Mouse (Mus musculus) embryonic facial prominence, embryonic 15.5 days (tissue): Measurements from ENCODE around the gene Adamts12. TPM values are rescaled to one million over a fixed set of nuclear protein-coding genes. Genes with fewer than 3 reads are reported as not detected.

Experiments
- ATAC-seq: fragments of 200-750 bp; cut with Nextera tagmentation; 2 replicates; pipeline ENCODE4 v1.8.0; 2017; ENCODE audit warnings: low read depth, moderate TSS enrichment; ENCODE audit not compliant: insufficient number of reproducible peaks, low FRiP score, low TSS enrichment
- H3K27ac ChIP-seq: fragments of 300-500 bp; sonication (generic); replicated peaks from 2 replicates; pipeline ENCODE4 v1.5.1; 2015; ENCODE audit warnings: mild to moderate bottlenecking, inconsistent platforms
- H3K27me3 ChIP-seq: fragments of 300-500 bp; sonication (generic); 2 replicates; pipeline ENCODE4 v1.6.1; 2015; ENCODE audit warnings: inconsistent platforms
- H3K36me3 ChIP-seq: fragments of 300-500 bp; sonication (generic); 2 replicates; pipeline ENCODE4 v1.6.1; 2015; ENCODE audit warnings: mild to moderate bottlenecking, inconsistent platforms
- H3K4me1 ChIP-seq: fragments of 300-500 bp; sonication (generic); 2 replicates; pipeline ENCODE4 v1.6.1; 2015; ENCODE audit warnings: inconsistent platforms
- H3K4me2 ChIP-seq: fragments of 300-500 bp; sonication (generic); replicated peaks from 2 replicates; pipeline ENCODE4 v1.6.1; 2015; ENCODE audit warnings: mild to moderate bottlenecking, inconsistent platforms
- H3K4me3 ChIP-seq: fragments of 300-500 bp; sonication (generic); replicated peaks from 2 replicates; pipeline ENCODE4 v1.5.1; 2015; ENCODE audit warnings: mild to moderate bottlenecking, inconsistent platforms
- H3K9ac ChIP-seq: fragments of 300-500 bp; sonication (generic); 2 replicates; pipeline ENCODE4 v1.6.1; 2015; ENCODE audit warnings: inconsistent platforms
- H3K9me3 ChIP-seq: fragments of 300-500 bp; sonication (generic); replicated peaks from 2 replicates; pipeline ENCODE4 v1.6.1; 2016; ENCODE audit warnings: inconsistent platforms
- WGBS: fragments of 180-500 bp; shearing (Covaris S2); methylation state at CpG from one replicate; pipeline ENCODE4 v1.1.7; 2015; 5-methylcytosine and 5-hydroxymethylcytosine counted together
- polyA plus RNA-seq: library from polyadenylated mRNA; unstranded; fragments of >200 nt; fragmentation: Nextera tagmentation; extraction: Ambion mirVana; gene quantifications from 2 replicates; pipeline ENCODE4 v1.2.1, GENCODE M21; 2015

Adamts12 gene
- polyA plus RNA-seq, 1 experiment from 2014 or later, result 9.2 TPM

GRCm38 (mm10) chr15:11041229-11041628 lies 23.4 kb upstream of the Adamts12 start:
- no peak overlapping the region for H3K4me3 ChIP-seq
- peaks cover 20% of the 10 kb centered on the region for H3K4me1 ChIP-seq
- no peak overlapping the region for H3K4me2 ChIP-seq
- H3K9me3 ChIP-seq, result no peaks in the 10 kb centered on the region
- ATAC-seq, result no peak
- H3K27ac ChIP-seq, result no peak overlapping the region
- peaks cover 22% of the 10 kb centered on the region for H3K27me3 ChIP-seq
- 91% methylated on average over 2 of the region's 2 CpGs for WGBS
- H3K9ac ChIP-seq, result no peak overlapping the region
- H3K36me3 ChIP-seq, result no peaks in the 10 kb centered on the region

GRCm38 (mm10) chr15:11042828-11043227 lies 21.8 kb upstream of the Adamts12 start:
- peaks cover 6% of the 10 kb centered on the region; the same call in 1 of the 2 replicates for H3K27me3 ChIP-seq
- 78% methylated on average over 5 of the region's 5 CpGs for WGBS
- no peak overlapping the region for H3K27ac ChIP-seq
- H3K4me2 ChIP-seq, result no peak overlapping the region
- no peak overlapping the region for H3K9ac ChIP-seq
- H3K4me1 ChIP-seq, result peaks cover 4% of the 10 kb centered on the region
- ATAC-seq, result no peak
- H3K36me3 ChIP-seq, result no peaks in the 10 kb centered on the region
- H3K9me3 ChIP-seq, result no peaks in the 10 kb centered on the region
- no peak overlapping the region for H3K4me3 ChIP-seq

GRCm38 (mm10) chr15:11053678-11054439 lies 10.7 kb upstream of the Adamts12 start:
- Histone ChIP-seq H3K4me2 (no peak overlapping the region), H3K27me3 (no peaks in the 10 kb centered on the region), H3K4me3 (no peak overlapping the region), H3K36me3 (no peaks in the 10 kb centered on the region), H3K9me3 (no peaks in the 10 kb centered on the region), H3K9ac (no peak overlapping the region), H3K4me1 (no peaks in the 10 kb centered on the region), H3K27ac (no peak overlapping the region)
- WGBS, result 82% methylated on average over 10 of the region's 10 CpGs
- ATAC-seq, result no peak

GRCm38 (mm10) chr15:11054440-11055080 lies 10.0 kb upstream of the Adamts12 start:
- Histone ChIP-seq H3K27me3 (no peaks in the 10 kb centered on the region), H3K27ac (no peak overlapping the region), H3K9me3 (no peaks in the 10 kb centered on the region), H3K36me3 (no peaks in the 10 kb centered on the region), H3K4me3 (no peak overlapping the region), H3K4me1 (no peaks in the 10 kb centered on the region), H3K4me2 (no peak overlapping the region), H3K9ac (no peak overlapping the region)
- ATAC-seq, result no peak
- 79% methylated on average over 7 of the region's 7 CpGs for WGBS

GRCm38 (mm10) chr15:11062903-11063302 lies 1.7 kb upstream of the Adamts12 start:
- Histone ChIP-seq H3K27me3 (no peaks in the 10 kb centered on the region), H3K4me1 (peaks cover 25% of the 10 kb centered on the region), H3K36me3 (no peaks in the 10 kb centered on the region), H3K27ac (peak overlapping the region; percentile 51), H3K4me2 (no peak overlapping the region), H3K9ac (no peak overlapping the region), H3K4me3 (no peak overlapping the region), H3K9me3 (no peaks in the 10 kb centered on the region)
- no peak for ATAC-seq
- 83% methylated on average over 1 of the region's 1 CpGs for WGBS

- Histone ChIP-seq H3K36me3 (no peaks in the 10 kb centered on the region), H3K9ac (no peak overlapping the region)
These were observed 431 bp upstream of the Adamts12 start for GRCm38 (mm10) chr15:11064160-11064557.

GRCm38 (mm10) chr15:11065528-11066171 lies 1.1 kb downstream of the Adamts12 start:
- WGBS, result 1% methylated on average over 9 of the region's 9 CpGs
- Histone ChIP-seq H3K36me3 (no peaks in the 10 kb centered on the region), H3K9me3 (no peaks in the 10 kb centered on the region), H3K9ac (peak overlapping the region; percentile 35), H3K4me1 (peaks cover 25% of the 10 kb centered on the region), H3K27me3 (no peaks in the 10 kb centered on the region), H3K4me3 (peak overlapping the region; percentile 51), H3K4me2 (peak overlapping the region; percentile 65), H3K27ac (peak overlapping the region; percentile 96)
- ATAC-seq, result no peak

More at GRCm38 (mm10) chr15:11064160-11064557, 431 bp upstream of the Adamts12 start:
- Histone ChIP-seq H3K9me3 (no peaks in the 10 kb centered on the region), H3K27me3 (no peaks in the 10 kb centered on the region), H3K4me1 (peaks cover 25% of the 10 kb centered on the region), H3K4me3 (peak overlapping the region; percentile 51), H3K4me2 (peak overlapping the region; percentile 65), H3K27ac (peak overlapping the region; percentile 96)
- 16% methylated on average over 2 of the region's 2 CpGs for WGBS
- ATAC-seq, result no peak

- H3K4me3 ChIP-seq, result peak overlapping the region; percentile 51
- peak overlapping the region; percentile 96 for H3K27ac ChIP-seq
- no peaks in the 10 kb centered on the region for H3K27me3 ChIP-seq
- no peaks in the 10 kb centered on the region for H3K36me3 ChIP-seq
- no peak for ATAC-seq
- H3K9me3 ChIP-seq, result no peaks in the 10 kb centered on the region
- 8% methylated on average over 5 of the region's 5 CpGs for WGBS
- 0 out of 2 replicates have a peak overlapping the region, but pooled peaks have one; percentile 6 for H3K9ac ChIP-seq
- H3K4me2 ChIP-seq, result peak overlapping the region; percentile 65
- H3K4me1 ChIP-seq, result peaks cover 25% of the 10 kb centered on the region
These were observed 1.7 kb downstream of the Adamts12 start for GRCm38 (mm10) chr15:11066299-11066698.

- Histone ChIP-seq H3K4me2 (no peak overlapping the region), H3K4me1 (peaks cover 23% of the 10 kb centered on the region)
- ATAC-seq, result no peak
These were observed 3.3 kb downstream of the Adamts12 start for GRCm38 (mm10) chr15:11067891-11068290.

GRCm38 (mm10) chr15:11075726-11076361 lies 11.3 kb downstream of the Adamts12 start:
- Histone ChIP-seq H3K36me3 (peaks cover 11% of the 10 kb centered on the region), H3K9ac (no peak overlapping the region), H3K27me3 (no peaks in the 10 kb centered on the region), H3K4me1 (peaks cover 18% of the 10 kb centered on the region), H3K4me2 (no peak overlapping the region), H3K4me3 (no peak overlapping the region), H3K9me3 (no peaks in the 10 kb centered on the region), H3K27ac (peak overlapping the region; percentile 51; the same call in 1 of the 2 replicates)
- ATAC-seq, result peak; percentile 89
- 37% methylated on average over 3 of the region's 3 CpGs for WGBS

More at GRCm38 (mm10) chr15:11067891-11068290, 3.3 kb downstream of the Adamts12 start:
- H3K27me3 ChIP-seq, result no peaks in the 10 kb centered on the region
- no peaks in the 10 kb centered on the region for H3K9me3 ChIP-seq
- H3K9ac ChIP-seq, result no peak overlapping the region
- no peak overlapping the region; the same call in 1 of the 2 replicates for H3K27ac ChIP-seq
- no peak overlapping the region for H3K4me3 ChIP-seq
- peaks cover 11% of the 10 kb centered on the region for H3K36me3 ChIP-seq
- WGBS, result 54% methylated on average over 7 of the region's 7 CpGs
